Mouse (Mus musculus): Measurements from ENCODE around the gene Creb5.

GRCm38 (mm10) chr6:53589746-53590145 is 302.7 kb downstream of the Creb5 start:
- no peak for TF ChIP-seq CTCF (IDR thresholded peaks at IDR 0.05; ENCODE audit: borderline replicate concordance, insufficient read depth, low read length)
- no peak for TF ChIP-seq POLR2A (IDR thresholded peaks at IDR 0.05; ENCODE audit: low read depth, low read length)
